Mouse (Mus musculus): ENCODE measurements at regions not wholly inside any gene's neighbourhood (a gene's known extent, or its start where the extent isn't known, plus 50 kb on each side); places are given as distances from the start of the nearest gene placed in this dataset.

- DNase-seq (ENCODE audit: low spot score) = no peak
Measured at GRCm38 (mm10) chr13:40480830-40481229, 119.6 kb upstream of the Ofcc1 start.

DNA sequence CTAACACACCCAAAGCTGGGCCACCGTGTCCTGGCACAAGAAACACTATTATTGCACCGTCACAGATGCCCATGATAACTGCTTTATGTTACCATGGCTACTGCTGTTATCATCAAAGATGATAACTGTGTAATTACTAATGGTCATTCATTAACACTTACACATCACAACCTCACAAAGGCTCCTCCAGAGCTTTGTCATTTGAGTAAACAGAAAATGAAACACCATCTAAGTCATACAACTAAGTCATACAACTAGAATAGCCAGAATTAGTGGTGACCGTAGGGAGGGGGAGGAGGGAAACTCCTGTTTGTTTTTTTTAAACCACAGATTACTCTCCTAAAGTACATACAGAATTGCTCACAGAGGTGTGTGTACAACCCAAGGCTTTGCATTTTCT lies 111.4 kb upstream of the Ofcc1 start:
- no peak for DNase-seq (ENCODE audit: low spot score)

GRCm38 (mm10) chr13:40469162-40469561 lies 107.9 kb upstream of the Ofcc1 start:
- no peak for DNase-seq (ENCODE audit: low spot score)

- no peak for DNase-seq (ENCODE audit: low spot score)
Measured at GRCm38 (mm10) chr13:40453360-40453759, 92.1 kb upstream of the Ofcc1 start.

DNA sequence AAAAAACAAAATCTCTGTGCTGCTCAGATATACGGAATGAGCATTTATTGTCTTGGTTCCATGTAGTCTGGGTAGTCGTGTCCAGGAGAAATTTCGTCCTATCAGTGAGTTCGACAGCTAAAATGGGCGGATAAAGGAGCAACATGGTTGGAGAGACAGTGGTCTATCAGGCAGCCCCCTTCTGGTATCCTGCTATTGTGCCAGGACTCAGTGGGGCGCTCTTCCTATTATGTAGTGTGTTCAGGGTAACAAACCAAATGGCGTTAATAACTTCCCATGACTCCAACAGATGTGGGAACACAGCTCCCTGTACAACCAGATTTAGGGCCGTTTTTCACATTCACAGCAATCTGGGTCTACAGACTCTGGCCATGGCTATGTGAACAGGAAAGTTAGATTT lies 68.6 kb upstream of the Ofcc1 start:
- no peak for DNase-seq (ENCODE audit: low spot score)

- no peak for DNase-seq (ENCODE audit: low spot score)
Measured at GRCm38 (mm10) chr13:40423051-40423450, 61.8 kb upstream of the Ofcc1 start.

GRCm38 (mm10) chr13:40417856-40418255 lies 56.6 kb upstream of the Ofcc1 start:
- no peak for DNase-seq (ENCODE audit: low spot score)

- DNase-seq (ENCODE audit: low spot score) = no peak
Measured at GRCm38 (mm10) chr13:40413074-40413473, 51.8 kb upstream of the Ofcc1 start.
